Mouse (Mus musculus) urinary bladder, postnatal 10 days (tissue): ENCODE measurements around the gene Srp72.

Experiments used
- DNase-seq: peaks from one replicate; pipeline ENCODE4 v3.0.0; 2022; ENCODE audit warnings: low spot score

Srp72 gene

GRCm38 (mm10) chr5:76974554-76975285, at the start of gene Srp72:
Gene Srp72, plus strand, starts transcription at chr5:76974683.
- DNase-seq: peak; percentile 54

GRCm38 (mm10) chr5:76928124-76928832, 46.2 kb upstream of the Srp72 start:
- no peak for DNase-seq

- no peak for DNase-seq
Measured at GRCm38 (mm10) chr5:76929180-76929877, 45.2 kb upstream of the Srp72 start.

GRCm38 (mm10) chr5:76939717-76940116, 34.8 kb upstream of the Srp72 start:
- DNase-seq: no peak

GRCm38 (mm10) chr5:76941975-76942374, 32.5 kb upstream of the Srp72 start:
- no peak for DNase-seq

GRCm38 (mm10) chr5:76942505-76942904, 32.0 kb upstream of the Srp72 start:
- no peak for DNase-seq

- DNase-seq: no peak
Measured at GRCm38 (mm10) chr5:76944965-76945677, 29.4 kb upstream of the Srp72 start.

GRCm38 (mm10) chr5:76945678-76946033, 28.8 kb upstream of the Srp72 start:
- DNase-seq: no peak

- no peak for DNase-seq
Measured at GRCm38 (mm10) chr5:76947142-76947541, 27.3 kb upstream of the Srp72 start.

GRCm38 (mm10) chr5:76947758-76948157, 26.7 kb upstream of the Srp72 start:
- DNase-seq: no peak

- DNase-seq: no peak
Measured at GRCm38 (mm10) chr5:76950343-76951105, 24.0 kb upstream of the Srp72 start.

GRCm38 (mm10) chr5:76951106-76952027, 23.1 kb upstream of the Srp72 start, which contains the start of the genes Paics and Ppat:
Gene Paics, plus strand, starts transcription at chr5:76951307.
Gene Ppat, minus strand, starts transcription at chr5:76951578.
- DNase-seq: peak; percentile 93

GRCm38 (mm10) chr5:76952112-76953040, 22.1 kb upstream of the Srp72 start:
- no peak for DNase-seq

- no peak for DNase-seq
Measured at GRCm38 (mm10) chr5:76953794-76954193, 20.7 kb upstream of the Srp72 start.

- DNase-seq: no peak
Measured at GRCm38 (mm10) chr5:76954271-76954900, 20.1 kb upstream of the Srp72 start.

- no peak for DNase-seq
Measured at GRCm38 (mm10) chr5:76955474-76955873, 19.0 kb upstream of the Srp72 start.

- DNase-seq: no peak
Measured at GRCm38 (mm10) chr5:76957954-76958353, 16.5 kb upstream of the Srp72 start.

- DNase-seq: no peak
Measured at GRCm38 (mm10) chr5:76959587-76959986, 14.9 kb upstream of the Srp72 start.

- DNase-seq: no peak
Measured at GRCm38 (mm10) chr5:76962545-76962944, 11.9 kb upstream of the Srp72 start.
